Mouse (Mus musculus): ENCODE results near the gene Timm13.

Timm13 gene

GRCm38 (mm10) chr10:80933421-80933979 lies 32.7 kb upstream of the Timm13 start:
- in situ Hi-C loops (cut with MboI; ENCODE audit: low sequenced_read_pairs), result no loop called here

GRCm38 (mm10) chr10:80932700-80933420 lies 32.1 kb upstream of the Timm13 start:
- in situ Hi-C loops (cut with MboI; ENCODE audit: low sequenced_read_pairs), result no loop called here

GRCm38 (mm10) chr10:80932206-80932605 lies 31.4 kb upstream of the Timm13 start:
- in situ Hi-C loops (cut with MboI; ENCODE audit: low sequenced_read_pairs), result no loop called here

- in situ Hi-C loops (cut with MboI; ENCODE audit: low sequenced_read_pairs), result no loop called here
Observed at GRCm38 (mm10) chr10:80931695-80932094, 30.9 kb upstream of the Timm13 start.

- in situ Hi-C loops (cut with MboI; ENCODE audit: low sequenced_read_pairs), result no loop called here
Observed at GRCm38 (mm10) chr10:80931153-80931671, 30.4 kb upstream of the Timm13 start.

GRCm38 (mm10) chr10:80930361-80931152 lies 29.8 kb upstream of the Timm13 start:
- in situ Hi-C loops (cut with MboI; ENCODE audit: low sequenced_read_pairs), result no loop called here

GRCm38 (mm10) chr10:80929299-80930226 lies 28.8 kb upstream of the Timm13 start, which contains the start of gene Gadd45b:
Gene Gadd45b (plus strand): TSS chr10:80930073.
- in situ Hi-C loops (cut with MboI; ENCODE audit: low sequenced_read_pairs), result loop anchor here (5.0 kb wide), 1 partner anchor 68 kb away; no protein-coding TSS in a partner anchor

GRCm38 (mm10) chr10:80928586-80929298 lies 28.0 kb upstream of the Timm13 start:
- in situ Hi-C loops (cut with MboI; ENCODE audit: low sequenced_read_pairs), result loop anchor here (5.0 kb wide), 1 partner anchor 69 kb away; no protein-coding TSS in a partner anchor

- in situ Hi-C loops (cut with MboI; ENCODE audit: low sequenced_read_pairs), result loop anchor here (5.0 kb wide), 1 partner anchor 72 kb away; no protein-coding TSS in a partner anchor
Observed at GRCm38 (mm10) chr10:80925472-80925871, 24.7 kb upstream of the Timm13 start.

- in situ Hi-C loops (cut with MboI; ENCODE audit: low sequenced_read_pairs), result no loop called here
Observed at GRCm38 (mm10) chr10:80921923-80922322, 21.2 kb upstream of the Timm13 start.

GRCm38 (mm10) chr10:80917779-80918434 lies 17.1 kb upstream of the Timm13 start, which contains the start of gene Lmnb2:
Gene Lmnb2 (minus strand): TSS chr10:80918245.
- in situ Hi-C loops (cut with MboI; ENCODE audit: low sequenced_read_pairs), result no loop called here

- in situ Hi-C loops (cut with MboI; ENCODE audit: low sequenced_read_pairs), result no loop called here
Observed at GRCm38 (mm10) chr10:80917336-80917778, 16.6 kb upstream of the Timm13 start.

GRCm38 (mm10) chr10:80915736-80916135 lies 15.0 kb upstream of the Timm13 start:
- in situ Hi-C loops (cut with MboI; ENCODE audit: low sequenced_read_pairs), result no loop called here

GRCm38 (mm10) chr10:80915260-80915659 lies 14.5 kb upstream of the Timm13 start:
- in situ Hi-C loops (cut with MboI; ENCODE audit: low sequenced_read_pairs), result no loop called here

GRCm38 (mm10) chr10:80914253-80914656 lies 13.5 kb upstream of the Timm13 start:
- in situ Hi-C loops (cut with MboI; ENCODE audit: low sequenced_read_pairs), result no loop called here

GRCm38 (mm10) chr10:80913364-80914011 lies 12.7 kb upstream of the Timm13 start:
- in situ Hi-C loops (cut with MboI; ENCODE audit: low sequenced_read_pairs), result no loop called here

- in situ Hi-C loops (cut with MboI; ENCODE audit: low sequenced_read_pairs), result no loop called here
Observed at GRCm38 (mm10) chr10:80911891-80912290, 11.1 kb upstream of the Timm13 start.

- in situ Hi-C loops (cut with MboI; ENCODE audit: low sequenced_read_pairs), result no loop called here
Observed at GRCm38 (mm10) chr10:80911354-80911753, 10.6 kb upstream of the Timm13 start.

All from CH12F3 (cell line).